Mouse (Mus musculus): ENCODE measurements around the gene Kcna1. TPM values are rescaled to one million over a fixed set of nuclear protein-coding genes. Genes with fewer than 3 reads are reported as not detected.

The Kcna1 gene
- polyA plus RNA-seq (2017; shearing (Covaris generic)), result 0.48 TPM

GRCm38 (mm10) chr6:126646381-126646780 is at the start of gene Kcna1:
Gene Kcna1 (minus strand): TSS chr6:126646384.

Other genes with a start within 250 kb of the Kcna1 start
- not detected for gene Kcna5, start 111.0 kb downstream of the Kcna1 start, polyA plus RNA-seq (2017; shearing (Covaris generic))
- gene Kcna6, start 94.3 kb upstream of the Kcna1 start, polyA plus RNA-seq (2017; shearing (Covaris generic)), result not detected
- gene Ndufa9, start 202.8 kb upstream of the Kcna1 start, polyA plus RNA-seq (2017; shearing (Covaris generic)), result 116 TPM
- not detected for gene Akap3, start 206.7 kb upstream of the Kcna1 start, polyA plus RNA-seq (2017; shearing (Covaris generic))